Mouse (Mus musculus): ENCODE measurements around the gene Cep112. TPM values are rescaled to one million over a fixed set of nuclear protein-coding genes. Genes with fewer than 3 reads are reported as not detected.

Gene Cep112
- polyA plus RNA-seq (2012; rRNA removed) = 0.52 and 0.66 TPM in 2 replicates

GRCm38 (mm10) chr11:108424889-108425591 is at the start of gene Cep112:
Gene Cep112, plus strand, starts transcription at chr11:108425192.

Other genes with a start within 250 kb of the Cep112 start
- 3,316 and 3,476 TPM in 2 replicates for gene Apoh, start 81.8 kb upstream of the Cep112 start, polyA plus RNA-seq (2012; rRNA removed)
- gene Prkca, start 81.3 kb upstream of the Cep112 start, polyA plus RNA-seq (2012; rRNA removed) = 4.4 and 5.4 TPM in 2 replicates

All from liver, embryonic 18 days (tissue).